Mouse (Mus musculus) neural tube, embryonic 12.5 days (tissue): ENCODE data around the gene Tha1. TPM values are rescaled to one million over a fixed set of nuclear protein-coding genes. Genes with fewer than 3 reads are reported as not detected.
A peak's percentile ranks its signal among the peaks of the same experiment; 100 is the strongest.

Source experiments
- ATAC-seq: fragments of 200-750 bp; cut with Nextera tagmentation; 2 replicates; pipeline ENCODE4 v1.8.0; 2017; ENCODE audit warnings: low read depth, mild to moderate bottlenecking, moderate TSS enrichment, moderate library complexity; ENCODE audit not compliant: low FRiP score
- H3K27ac ChIP-seq: fragments of 300-500 bp; sonication (generic); 2 replicates; pipeline ENCODE4 v1.5.1; 2016
- H3K27me3 ChIP-seq: fragments of 300-500 bp; sonication (generic); replicated peaks from 2 replicates; pipeline ENCODE4 v1.6.1; 2016; ENCODE audit warnings: mild to moderate bottlenecking
- H3K36me3 ChIP-seq: fragments of 300-500 bp; sonication (generic); 2 replicates; pipeline ENCODE4 v1.6.1; 2016; ENCODE audit warnings: mild to moderate bottlenecking
- H3K4me1 ChIP-seq: fragments of 300-500 bp; sonication (generic); 2 replicates; pipeline ENCODE4 v1.6.1; 2016
- H3K4me2 ChIP-seq: fragments of 300-500 bp; sonication (generic); replicated peaks from 2 replicates; pipeline ENCODE4 v1.6.1; 2016; ENCODE audit warnings: mild to moderate bottlenecking
- H3K4me3 ChIP-seq: fragments of 300-500 bp; sonication (generic); 2 replicates; pipeline ENCODE4 v1.5.1; 2016
- H3K9ac ChIP-seq: fragments of 300-500 bp; sonication (generic); 2 replicates; pipeline ENCODE4 v1.6.1; 2016; ENCODE audit warnings: mild to moderate bottlenecking
- H3K9me3 ChIP-seq: fragments of 300-500 bp; sonication (generic); 2 replicates; pipeline ENCODE4 v1.6.1; 2016; ENCODE audit warnings: mild to moderate bottlenecking
- WGBS: fragments of 180-500 bp; shearing (Covaris S2); methylation state at CpG from one replicate; pipeline ENCODE4 v1.1.7; 2016; 5-methylcytosine and 5-hydroxymethylcytosine counted together
- polyA plus RNA-seq: library from polyadenylated mRNA; unstranded; fragments of >200 nt; fragmentation: Nextera tagmentation; extraction: Ambion mirVana; gene quantifications from 2 replicates; pipeline ENCODE4 v1.2.1, GENCODE M21; 2016

Gene Tha1
- polyA plus RNA-seq = 3.1 and 3.2 TPM in 2 replicates

GRCm38 (mm10) chr11:117872861-117873608 lies at the start of gene Tha1:
Tha1 (minus strand) TSS chr11:117873481.
- peak within 1 kb of the TSS; percentile 82 for H3K9ac ChIP-seq
- H3K4me2 ChIP-seq = peak within 1 kb of the TSS; percentile 99
- peaks cover 16% of the 10 kb centered on the region for H3K4me1 ChIP-seq
- H3K27me3 ChIP-seq = no peaks in the 10 kb centered on the region
- H3K36me3 ChIP-seq = no peaks in the 10 kb centered on the region
- WGBS = 1% methylated on average over 51 of the region's 51 CpGs
- ATAC-seq = peak; percentile 67
- H3K4me3 ChIP-seq = peak within 1 kb of the TSS; percentile 67
- H3K27ac ChIP-seq = no peak within 1 kb of the TSS
- H3K9me3 ChIP-seq = no peaks in the 10 kb centered on the region

- no peak overlapping the region for H3K9ac ChIP-seq
- H3K27ac ChIP-seq = no peak overlapping the region
- no peak for ATAC-seq
- no peak overlapping the region for H3K4me2 ChIP-seq
- H3K4me3 ChIP-seq = no peak overlapping the region
- 0 out of 2 replicates have a peak, but pooled peaks cover 5% of the 10 kb centered on the region for H3K4me1 ChIP-seq
- H3K27me3 ChIP-seq = no peaks in the 10 kb centered on the region
- no peaks in the 10 kb centered on the region for H3K36me3 ChIP-seq
- 17% methylated on average over 5 of the region's 5 CpGs for WGBS
- H3K9me3 ChIP-seq = peaks cover 11% of the 10 kb centered on the region
Observed at GRCm38 (mm10) chr11:117919211-117919610, 45.9 kb upstream of the Tha1 start.

- no peak for ATAC-seq
- 78% methylated on average over 11 of the region's 11 CpGs for WGBS
- peaks cover 11% of the 10 kb centered on the region for H3K9me3 ChIP-seq
Observed at GRCm38 (mm10) chr11:117918541-117918940, 45.3 kb upstream of the Tha1 start.

DNA sequence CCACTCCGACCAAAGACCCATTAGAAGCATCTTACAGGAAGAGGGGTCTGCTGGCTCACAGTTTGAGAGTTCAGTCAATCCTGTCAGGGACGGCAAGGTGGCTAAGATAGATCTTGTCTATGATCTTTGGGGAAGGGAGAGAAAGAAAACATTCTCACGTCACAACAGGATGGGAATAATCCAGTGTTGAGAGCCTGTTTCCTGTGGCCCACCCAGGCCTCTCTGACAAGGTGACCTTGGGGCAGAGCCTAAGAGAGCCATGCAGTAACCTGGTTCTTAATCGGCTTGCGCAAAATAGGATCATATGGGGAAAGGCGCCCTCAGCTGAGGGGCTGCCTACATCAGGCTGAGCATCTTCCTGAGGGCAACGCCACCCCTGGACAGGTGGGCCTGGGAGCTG lies 42.6 kb upstream of the Tha1 start:
- Histone ChIP-seq H3K4me3 (no peak overlapping the region), H3K27me3 (0 out of 2 replicates have a peak, but pooled peaks cover 4% of the 10 kb centered on the region), H3K9ac (no peak overlapping the region), H3K27ac (no peak overlapping the region), H3K36me3 (no peaks in the 10 kb centered on the region), H3K9me3 (peaks cover 11% of the 10 kb centered on the region), H3K4me2 (no peak overlapping the region), H3K4me1 (peaks cover 8% of the 10 kb centered on the region; the same call in 1 of the 2 replicates)
- ATAC-seq = no peak
- WGBS = 96% methylated on average over 7 of the region's 7 CpGs

More at GRCm38 (mm10) chr11:117918541-117918940, 45.3 kb upstream of the Tha1 start:
- Histone ChIP-seq H3K27ac (no peak overlapping the region), H3K36me3 (no peaks in the 10 kb centered on the region), H3K4me2 (no peak overlapping the region), H3K4me1 (0 out of 2 replicates have a peak, but pooled peaks cover 5% of the 10 kb centered on the region), H3K27me3 (0 out of 2 replicates have a peak, but pooled peaks cover 4% of the 10 kb centered on the region), H3K4me3 (no peak overlapping the region), H3K9ac (no peak overlapping the region)

GRCm38 (mm10) chr11:117915341-117915740 lies 42.1 kb upstream of the Tha1 start:
- Histone ChIP-seq H3K4me3 (no peak overlapping the region), H3K4me1 (peaks cover 8% of the 10 kb centered on the region; the same call in 1 of the 2 replicates), H3K9ac (no peak overlapping the region), H3K27me3 (0 out of 2 replicates have a peak, but pooled peaks cover 4% of the 10 kb centered on the region), H3K4me2 (no peak overlapping the region), H3K27ac (no peak overlapping the region), H3K36me3 (no peaks in the 10 kb centered on the region), H3K9me3 (peaks cover 11% of the 10 kb centered on the region)
- ATAC-seq = no peak
- 45% methylated on average over 1 of the region's 1 CpGs for WGBS

- no peak for ATAC-seq
- 76% methylated on average over 12 of the region's 12 CpGs for WGBS
- no peaks in the 10 kb centered on the region for H3K36me3 ChIP-seq
Observed at GRCm38 (mm10) chr11:117914531-117914930, 41.2 kb upstream of the Tha1 start.

DNA sequence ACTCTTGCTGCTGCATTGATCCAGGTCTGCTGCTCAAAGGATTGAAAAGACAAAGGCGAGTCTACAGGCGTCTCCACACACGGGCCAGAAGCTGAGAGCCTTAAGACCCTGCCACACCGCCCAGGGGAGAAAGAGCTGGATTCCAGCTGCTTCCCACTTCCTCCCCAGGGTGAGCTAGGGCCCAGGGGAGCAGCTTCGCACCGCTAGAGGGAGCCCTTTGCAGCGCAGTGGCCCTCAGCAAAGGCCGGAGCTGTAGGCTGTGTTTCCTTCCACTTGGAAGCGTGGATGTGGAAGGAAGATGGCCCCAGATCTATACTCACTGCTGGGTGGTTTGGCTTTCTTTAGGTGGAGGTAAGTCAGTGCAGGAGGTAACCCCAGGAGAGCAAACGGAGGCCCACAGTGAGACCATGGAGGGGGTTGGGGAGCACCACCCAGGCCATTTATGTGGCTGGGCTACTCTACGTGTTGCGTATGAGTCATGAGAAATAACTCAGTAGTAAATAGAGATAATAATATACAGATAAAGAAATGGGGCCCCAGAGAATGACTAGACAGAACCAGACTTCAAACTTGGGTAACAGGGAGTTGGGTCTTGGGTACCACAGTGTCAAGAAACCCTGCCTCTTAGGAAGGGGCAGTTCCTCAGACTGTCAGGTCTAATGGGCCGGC lies 39.5 kb upstream of the Tha1 start:
- Histone ChIP-seq H3K9ac (no peak overlapping the region), H3K27ac (no peak overlapping the region), H3K4me3 (no peak overlapping the region), H3K9me3 (peaks cover 11% of the 10 kb centered on the region), H3K27me3 (0 out of 2 replicates have a peak, but pooled peaks cover 4% of the 10 kb centered on the region), H3K4me1 (peaks cover 3% of the 10 kb centered on the region; the same call in 1 of the 2 replicates), H3K4me2 (no peak overlapping the region), H3K36me3 (no peaks in the 10 kb centered on the region)
- whole genome bisulfite sequencing = 31% methylated on average over 13 of the region's 13 CpGs
- ATAC-seq = no peak

More at GRCm38 (mm10) chr11:117914531-117914930, 41.2 kb upstream of the Tha1 start:
- H3K27ac ChIP-seq = no peak overlapping the region
- no peak overlapping the region for H3K4me2 ChIP-seq
- no peak overlapping the region for H3K9ac ChIP-seq
- peaks cover 8% of the 10 kb centered on the region; the same call in 1 of the 2 replicates for H3K4me1 ChIP-seq
- H3K27me3 ChIP-seq = 0 out of 2 replicates have a peak, but pooled peaks cover 4% of the 10 kb centered on the region
- H3K4me3 ChIP-seq = no peak overlapping the region
- peaks cover 11% of the 10 kb centered on the region for H3K9me3 ChIP-seq

GRCm38 (mm10) chr11:117909337-117909736 lies 36.1 kb upstream of the Tha1 start:
- H3K4me1 ChIP-seq = peaks cover 3% of the 10 kb centered on the region; the same call in 1 of the 2 replicates
- no peaks in the 10 kb centered on the region for H3K36me3 ChIP-seq
- no peaks in the 10 kb centered on the region for H3K9me3 ChIP-seq
- 92% methylated on average over 8 of the region's 8 CpGs for WGBS
- no peak for ATAC-seq
- no peak overlapping the region for H3K9ac ChIP-seq
- no peak overlapping the region for H3K27ac ChIP-seq
- no peak overlapping the region for H3K4me2 ChIP-seq
- 0 out of 2 replicates have a peak, but pooled peaks cover 4% of the 10 kb centered on the region for H3K27me3 ChIP-seq
- no peak overlapping the region for H3K4me3 ChIP-seq

- Histone ChIP-seq H3K36me3 (no peaks in the 10 kb centered on the region), H3K27me3 (no peaks in the 10 kb centered on the region), H3K4me2 (no peak overlapping the region), H3K4me1 (peaks cover 3% of the 10 kb centered on the region; the same call in 1 of the 2 replicates), H3K9ac (no peak overlapping the region), H3K27ac (no peak overlapping the region), H3K9me3 (no peaks in the 10 kb centered on the region), H3K4me3 (no peak overlapping the region)
- WGBS = 87% methylated on average over 8 of the region's 8 CpGs
- no peak for ATAC-seq
Observed at GRCm38 (mm10) chr11:117904442-117904841, 31.2 kb upstream of the Tha1 start.

GRCm38 (mm10) chr11:117902282-117902681 lies 29.0 kb upstream of the Tha1 start:
- no peak overlapping the region for H3K4me3 ChIP-seq
- peaks cover 3% of the 10 kb centered on the region; the same call in 1 of the 2 replicates for H3K4me1 ChIP-seq
- no peaks in the 10 kb centered on the region for H3K9me3 ChIP-seq
- H3K36me3 ChIP-seq = no peaks in the 10 kb centered on the region
- ATAC-seq = no peak
- no peak overlapping the region for H3K4me2 ChIP-seq
- no peaks in the 10 kb centered on the region for H3K27me3 ChIP-seq
- no peak overlapping the region for H3K9ac ChIP-seq
- WGBS = 58% methylated on average over 2 of the region's 2 CpGs
- no peak overlapping the region for H3K27ac ChIP-seq

DNA sequence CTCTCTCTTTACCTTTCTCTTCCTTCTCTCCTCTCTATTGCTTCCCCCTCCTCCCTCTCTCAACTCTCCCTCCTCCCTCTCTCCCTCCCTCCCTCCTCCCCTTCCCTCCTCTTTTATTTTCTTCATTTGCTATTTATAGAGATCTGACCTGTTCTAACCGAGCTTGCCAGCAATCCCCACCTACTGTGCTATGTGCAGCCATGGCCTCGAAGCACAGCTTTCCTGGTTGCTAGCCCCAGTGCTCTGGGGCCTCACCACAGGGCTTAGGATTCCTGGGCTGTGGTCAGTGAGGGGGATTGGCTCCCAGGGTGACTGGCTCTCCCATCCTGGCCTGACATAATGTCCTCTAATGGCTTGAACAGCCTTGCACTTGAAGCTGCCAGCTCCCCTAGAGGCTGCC lies 23.3 kb upstream of the Tha1 start:
- ATAC-seq = no peak
- peaks cover 14% of the 10 kb centered on the region; the same call in 1 of the 2 replicates for H3K27me3 ChIP-seq
- H3K4me3 ChIP-seq = no peak overlapping the region
- no peak overlapping the region for H3K27ac ChIP-seq
- no peak overlapping the region for H3K4me2 ChIP-seq
- H3K9ac ChIP-seq = no peak overlapping the region
- 47% methylated on average over 2 of the region's 2 CpGs for WGBS
- H3K9me3 ChIP-seq = no peaks in the 10 kb centered on the region
- H3K36me3 ChIP-seq = no peaks in the 10 kb centered on the region
- H3K4me1 ChIP-seq = 0 out of 2 replicates have a peak, but pooled peaks cover under 1% of the 10 kb centered on the region

- 65% methylated on average over 10 of the region's 10 CpGs for WGBS
- Histone ChIP-seq H3K4me1 (peaks cover 19% of the 10 kb centered on the region), H3K27me3 (peaks cover 21% of the 10 kb centered on the region), H3K36me3 (no peaks in the 10 kb centered on the region), H3K9me3 (no peaks in the 10 kb centered on the region), H3K9ac (no peak overlapping the region), H3K4me2 (no peak overlapping the region), H3K4me3 (no peak overlapping the region), H3K27ac (no peak overlapping the region)
- no peak for ATAC-seq
Observed at GRCm38 (mm10) chr11:117894676-117895075, 21.4 kb upstream of the Tha1 start.
